Mouse (Mus musculus) embryo, embryonic 11.5 days (tissue): ENCODE measurements at regions not wholly inside any gene's neighbourhood (a gene's known extent, or its start where the extent isn't known, plus 50 kb on each side); places are given as distances from the start of the nearest gene placed in this dataset.
"Not testable (repeated sequence)": the region's sequence is repeated elsewhere in the genome, so short reads cannot be mapped to it uniquely, and the experiment has no call there.

Experiments
- DNase-seq: peaks from one replicate; pipeline ENCODE4 v3.0.0-alpha.2; 2012; ENCODE audit warnings: low read depth, low spot score

- no peak for DNase-seq
Observed at GRCm38 (mm10) chrX:50504047-50504446, 75.7 kb upstream of the Olfr1324 start.

DNA sequence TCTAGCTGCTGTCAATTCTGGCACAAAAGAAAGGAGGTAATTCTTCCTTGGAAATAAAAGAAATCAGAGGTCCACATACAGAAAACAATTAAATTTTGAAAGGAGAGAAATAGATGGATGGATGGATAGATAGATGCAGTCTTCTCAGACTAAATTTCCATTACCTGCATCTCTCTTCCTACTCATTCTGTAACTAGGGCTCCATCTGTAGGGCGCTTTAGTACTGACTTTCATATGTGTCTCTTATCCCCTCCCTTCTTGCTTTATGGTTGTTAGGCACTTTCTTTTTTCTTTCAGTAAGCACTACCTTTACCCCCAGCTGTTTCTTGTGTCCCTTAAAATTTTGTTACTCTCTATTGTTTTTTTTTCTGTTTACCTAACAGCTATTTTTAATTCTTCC lies 72.9 kb upstream of the Olfr1324 start:
- DNase-seq = no peak

- not testable (repeated sequence) for DNase-seq
Observed at GRCm38 (mm10) chrX:50490477-50490967, 62.2 kb upstream of the Olfr1324 start.
